Mouse (Mus musculus): ENCODE measurements around the gene Gyg.

Gene Gyg

GRCm38 (mm10) chr3:20154531-20155367 is at the start of gene Gyg:
TSS of gene Gyg (minus strand) at chr3:20155317.
- under 1% methylated on average over 73 of the region's 73 CpGs for WGBS

GRCm38 (mm10) chr3:20198869-20199268 is 43.8 kb upstream of the Gyg start:
- WGBS: 29% methylated on average over 6 of the region's 6 CpGs

- WGBS: 84% methylated on average over 10 of the region's 10 CpGs
Observed at GRCm38 (mm10) chr3:20197878-20198277, 42.8 kb upstream of the Gyg start.

GRCm38 (mm10) chr3:20188976-20189675 is 34.0 kb upstream of the Gyg start:
- 73% methylated on average over 5 of the region's 5 CpGs for WGBS

GRCm38 (mm10) chr3:20172394-20172793 is 17.3 kb upstream of the Gyg start:
- WGBS: 92% methylated on average over 6 of the region's 6 CpGs

GRCm38 (mm10) chr3:20167487-20167886 is 12.4 kb upstream of the Gyg start:
- WGBS: 91% methylated on average over 1 of the region's 1 CpGs

GRCm38 (mm10) chr3:20155476-20155875 is 359 bp upstream of the Gyg start:
- WGBS: 91% methylated on average over 6 of the region's 6 CpGs

GRCm38 (mm10) chr3:20151651-20152050 is 3.5 kb downstream of the Gyg start:
- 98% methylated on average over 3 of the region's 3 CpGs for WGBS

GRCm38 (mm10) chr3:20150511-20150910 is 4.6 kb downstream of the Gyg start:
- WGBS: 84% methylated on average over 2 of the region's 2 CpGs

GRCm38 (mm10) chr3:20147647-20148046 is 7.5 kb downstream of the Gyg start:
- WGBS: 70% methylated on average over 5 of the region's 5 CpGs

GRCm38 (mm10) chr3:20146884-20147395 is 8.2 kb downstream of the Gyg start:
- WGBS: 39% methylated on average over 7 of the region's 7 CpGs

- 83% methylated on average over 1 of the region's 1 CpGs for WGBS
Observed at GRCm38 (mm10) chr3:20145696-20146113, 9.4 kb downstream of the Gyg start.

GRCm38 (mm10) chr3:20144401-20144800 is 10.7 kb downstream of the Gyg start:
- WGBS: 45% methylated on average over 2 of the region's 2 CpGs

- WGBS: 74% methylated on average over 3 of the region's 3 CpGs
Observed at GRCm38 (mm10) chr3:20143726-20144125, 11.4 kb downstream of the Gyg start.

- 61% methylated on average over 3 of the region's 3 CpGs for WGBS
Observed at GRCm38 (mm10) chr3:20142576-20142975, 12.5 kb downstream of the Gyg start.

- WGBS: 98% methylated on average over 2 of the region's 2 CpGs
Observed at GRCm38 (mm10) chr3:20142101-20142500, 13.0 kb downstream of the Gyg start.

GRCm38 (mm10) chr3:20141679-20142078 is 13.4 kb downstream of the Gyg start:
- WGBS: 82% methylated on average over 1 of the region's 1 CpGs

GRCm38 (mm10) chr3:20136868-20137581 is 18.1 kb downstream of the Gyg start:
- 92% methylated on average over 9 of the region's 9 CpGs for WGBS

- WGBS: 82% methylated on average over 3 of the region's 3 CpGs
Observed at GRCm38 (mm10) chr3:20134545-20134944, 20.6 kb downstream of the Gyg start.

GRCm38 (mm10) chr3:20133745-20134144 is 21.4 kb downstream of the Gyg start:
- WGBS: 43% methylated on average over 1 of the region's 1 CpGs

- WGBS: 67% methylated on average over 1 of the region's 1 CpGs
Observed at GRCm38 (mm10) chr3:20132731-20133130, 22.4 kb downstream of the Gyg start.

GRCm38 (mm10) chr3:20131350-20131720 is 23.8 kb downstream of the Gyg start:
- WGBS: 92% methylated on average over 2 of the region's 2 CpGs

Measured in cerebral cortex, adult 2 months (tissue).